Mouse (Mus musculus) urinary bladder, postnatal 10 days (tissue): ENCODE measurements around the gene Agl.
"Not testable (repeated sequence)": the region's sequence is repeated elsewhere in the genome, so short reads cannot be mapped to it uniquely, and the experiment has no call there.

Experiments used
- DNase-seq: peaks from one replicate; pipeline ENCODE4 v3.0.0; 2022; ENCODE audit warnings: low spot score

Gene Agl

DNA sequence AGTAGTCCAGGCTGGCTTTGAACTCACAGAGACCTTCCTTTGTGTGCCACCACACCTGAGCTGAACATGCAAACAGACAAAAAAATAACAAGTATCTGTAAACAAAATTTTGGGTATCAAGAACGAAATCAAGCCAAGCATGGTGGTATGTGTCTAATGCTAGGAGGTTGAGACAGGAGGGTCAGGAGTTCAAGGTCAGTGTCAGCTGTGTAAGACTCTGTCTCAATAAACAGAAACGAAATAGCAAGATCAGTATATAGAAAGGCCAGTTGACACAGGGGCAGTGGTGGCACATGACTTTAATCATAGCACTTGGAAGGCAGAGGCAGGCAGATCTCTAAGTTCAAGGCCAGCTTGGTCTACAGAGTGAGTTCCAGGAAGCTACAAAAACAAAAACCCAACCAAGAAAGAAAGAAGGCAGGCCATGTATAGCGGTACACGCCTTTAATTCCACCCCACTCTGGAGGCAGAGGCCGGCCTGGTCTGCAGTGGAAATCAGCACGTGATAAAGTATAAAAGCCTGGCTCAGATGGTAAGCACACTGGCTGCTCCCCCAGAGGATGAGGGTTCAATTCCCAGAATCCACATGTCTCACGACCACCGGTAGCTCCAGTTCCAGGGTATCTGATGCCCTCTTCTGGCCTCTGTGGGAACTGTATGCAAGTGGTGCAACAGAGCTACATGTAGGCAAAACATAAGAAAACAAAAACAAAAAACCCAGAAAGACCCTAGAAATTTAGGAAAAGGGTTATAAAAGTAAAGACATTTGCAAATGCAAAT, 59.4 kb downstream of the Agl start:
- no peak for DNase-seq

DNA sequence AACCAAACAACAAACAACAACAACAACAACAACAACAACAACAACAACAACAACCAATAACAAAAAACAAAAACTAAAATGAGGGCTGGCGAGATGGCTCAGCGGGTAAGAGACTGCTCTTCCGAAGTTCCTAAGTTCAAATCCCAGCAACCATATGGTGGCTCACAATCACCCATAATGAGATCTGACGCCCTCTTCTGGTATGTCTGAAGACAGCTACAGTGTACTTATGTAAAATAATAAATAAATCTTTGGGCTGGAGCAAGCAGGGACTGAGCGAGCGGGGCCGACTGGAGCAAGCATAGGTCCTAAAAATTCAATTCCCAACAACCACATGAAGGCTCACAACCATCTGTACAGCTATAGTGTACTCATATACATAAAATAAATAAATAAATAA, 60.3 kb downstream of the Agl start:
- not testable (repeated sequence) for DNase-seq

DNA sequence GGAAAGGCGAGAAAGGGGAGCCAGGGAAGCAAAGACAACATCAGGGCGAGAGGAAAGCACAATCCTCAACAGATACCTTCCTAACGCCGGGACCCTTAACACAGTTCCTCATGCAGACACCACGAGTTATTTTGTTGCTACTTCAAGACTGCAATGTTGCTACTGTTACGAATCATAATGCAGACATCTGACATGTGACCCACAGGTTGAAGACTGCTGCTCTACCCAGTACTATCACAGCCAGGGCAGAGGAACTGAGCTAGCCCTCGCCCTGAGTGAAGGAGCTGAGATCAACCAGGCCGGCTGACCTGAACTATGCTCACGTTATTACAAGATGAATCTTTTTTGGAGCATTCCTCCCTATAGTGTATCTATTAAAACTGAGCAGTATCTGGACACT, 67.0 kb downstream of the Agl start:
- DNase-seq, result no peak

DNA sequence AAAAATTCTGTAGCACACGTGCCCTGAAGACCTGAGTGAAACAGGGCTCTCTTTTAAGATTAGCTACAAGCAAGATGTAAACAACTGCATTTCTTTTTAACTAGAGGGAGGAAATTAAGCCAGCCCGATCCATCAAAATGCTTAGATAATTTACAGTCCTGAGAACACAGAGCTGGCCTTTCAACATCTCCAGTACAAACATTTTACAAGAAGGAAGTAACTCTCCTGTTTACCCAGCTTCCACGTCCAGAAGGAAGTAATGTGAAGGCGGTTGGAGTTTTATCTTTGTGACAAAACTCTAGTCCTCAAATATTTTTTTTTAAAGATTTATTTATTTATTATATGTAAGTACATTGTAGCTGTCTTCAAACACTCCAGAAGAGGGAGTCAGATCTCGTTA, 67.9 kb downstream of the Agl start:
- DNase-seq, result no peak

DNA sequence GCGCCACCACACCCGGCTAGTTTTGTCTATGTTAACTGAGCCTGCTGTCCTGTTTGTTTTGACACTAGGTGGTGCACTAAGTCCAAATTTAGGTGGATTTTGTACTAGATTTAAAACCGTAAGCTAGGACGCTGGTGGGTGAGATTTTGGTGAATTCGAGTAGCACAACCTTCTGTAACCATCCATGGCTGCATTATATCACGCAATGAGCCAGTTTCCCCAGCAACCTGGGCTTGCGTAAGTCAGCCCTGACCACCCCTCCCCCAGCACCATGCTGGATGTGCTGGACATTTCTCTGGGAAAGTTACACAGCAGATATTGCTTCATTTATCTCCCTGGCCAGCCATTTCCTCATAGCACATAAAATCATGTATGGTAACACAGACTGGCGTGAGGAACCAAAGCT, 70.6 kb downstream of the Agl start:
- DNase-seq, result no peak

DNA sequence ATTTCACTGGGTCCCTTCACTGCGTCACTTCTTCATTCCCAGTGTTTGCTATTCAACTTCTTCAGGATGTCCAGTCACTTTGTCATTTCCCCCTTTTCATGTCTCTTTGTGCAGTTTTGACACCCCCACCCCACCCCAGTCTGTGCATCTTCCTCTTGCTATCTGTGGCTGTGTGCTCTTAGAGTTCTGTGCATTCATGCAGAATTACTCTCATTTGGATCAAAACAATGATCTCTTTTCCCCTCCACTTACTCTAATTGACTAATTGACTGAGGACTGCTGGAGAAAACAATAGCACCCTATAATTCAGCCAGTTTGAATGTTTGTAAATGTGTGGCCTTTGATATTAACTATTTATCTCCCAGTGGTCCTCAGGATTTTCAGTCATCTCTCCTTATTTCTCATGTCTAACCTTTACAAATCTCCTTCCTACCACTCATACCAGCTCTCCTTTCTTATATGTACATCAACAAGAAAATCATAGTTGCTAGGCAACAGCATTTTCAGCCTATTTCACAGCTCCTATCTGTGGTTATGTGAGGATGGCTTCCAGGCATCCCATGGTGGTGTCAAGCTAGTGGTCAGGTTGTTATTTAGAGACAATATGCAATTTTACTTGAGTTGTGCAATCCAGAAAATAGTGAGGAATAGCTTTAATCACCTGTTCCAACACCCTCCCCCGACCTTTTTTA, 78.3 kb downstream of the Agl start:
- DNase-seq, result no peak

DNA sequence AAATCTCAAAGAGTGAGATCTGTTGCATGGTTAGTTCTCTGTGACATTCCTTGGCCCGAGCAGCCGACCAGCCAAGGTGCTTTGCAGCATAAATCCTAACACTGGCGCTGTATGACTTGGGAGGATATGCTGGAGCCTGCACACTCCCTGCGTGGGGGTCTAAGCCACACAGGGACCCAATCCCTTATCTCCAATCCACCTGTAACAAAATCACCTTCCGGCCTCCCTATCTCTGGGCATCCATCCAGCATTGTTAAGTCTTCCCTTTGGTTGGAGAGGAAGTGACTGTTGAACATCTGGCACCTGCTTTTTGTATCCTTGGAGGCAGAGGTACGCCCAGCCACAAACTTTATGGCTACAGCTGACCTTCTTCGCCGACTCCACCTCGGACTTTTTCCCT, 81.2 kb downstream of the Agl start:
- DNase-seq, result no peak

DNA sequence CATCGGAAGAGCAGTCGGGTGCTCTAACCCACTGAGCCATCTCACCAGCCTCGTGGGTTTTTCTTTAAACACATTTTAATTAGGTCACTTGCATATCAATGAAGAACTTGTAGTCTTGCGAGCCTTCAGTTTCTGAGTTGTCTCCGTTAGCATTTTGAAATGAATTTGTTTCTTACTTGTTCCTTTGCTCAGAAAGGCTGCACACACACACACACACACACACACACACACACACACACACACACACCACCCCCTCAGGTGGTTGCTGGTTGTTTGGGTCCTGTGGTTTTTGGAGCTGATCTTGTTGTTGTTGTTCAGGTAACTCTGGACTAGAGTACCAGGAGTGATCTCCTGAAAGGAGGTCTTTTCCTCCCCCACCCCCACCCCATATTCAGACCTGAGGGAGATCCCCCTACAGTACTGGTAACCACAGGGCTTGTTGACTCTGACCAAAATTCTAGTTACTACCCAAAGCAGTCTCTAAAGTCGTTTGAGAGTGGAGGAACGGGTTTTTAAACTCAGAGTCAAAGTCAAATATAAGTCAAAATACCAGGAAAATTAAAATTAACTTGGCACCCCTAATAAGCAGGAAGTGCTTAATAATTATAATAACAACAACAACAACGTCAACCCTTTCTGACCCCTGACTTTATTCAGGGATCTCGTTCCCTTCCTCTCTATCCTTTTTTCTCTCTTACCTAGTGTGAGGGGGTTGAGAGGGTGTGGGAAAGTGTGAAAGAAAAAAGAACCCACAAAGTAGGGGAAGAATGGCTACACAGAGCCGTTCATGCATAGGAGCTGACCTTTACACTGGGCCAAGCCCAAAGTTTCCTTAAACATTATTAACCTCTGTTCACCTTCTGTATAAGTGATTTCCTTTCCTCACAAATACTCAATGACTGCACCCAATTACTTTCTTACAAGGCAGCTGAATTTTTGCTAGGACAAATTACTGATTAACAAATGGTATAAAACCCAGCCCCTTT, 84.2 kb downstream of the Agl start:
- DNase-seq, result no peak

DNA sequence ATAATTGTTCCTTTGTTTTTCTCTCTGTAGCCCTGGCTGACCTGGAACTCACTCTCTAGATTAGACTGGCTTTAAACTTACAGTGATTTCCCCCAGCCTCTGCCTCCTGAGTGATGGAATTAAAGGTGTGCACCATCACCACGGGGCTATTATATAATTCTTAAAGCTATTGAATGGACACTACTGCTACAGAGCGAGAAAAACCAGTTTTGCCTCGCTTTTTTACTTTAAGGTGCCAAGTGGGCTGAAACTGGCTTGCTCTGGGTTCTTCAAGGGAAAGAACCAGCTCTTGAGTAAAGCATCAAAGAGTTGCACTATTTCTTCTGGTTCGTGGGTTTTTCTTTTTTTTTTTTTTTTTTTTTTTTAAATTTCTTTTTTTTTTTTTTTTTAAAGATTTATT, 85.0 kb downstream of the Agl start:
- no peak for DNase-seq

DNA sequence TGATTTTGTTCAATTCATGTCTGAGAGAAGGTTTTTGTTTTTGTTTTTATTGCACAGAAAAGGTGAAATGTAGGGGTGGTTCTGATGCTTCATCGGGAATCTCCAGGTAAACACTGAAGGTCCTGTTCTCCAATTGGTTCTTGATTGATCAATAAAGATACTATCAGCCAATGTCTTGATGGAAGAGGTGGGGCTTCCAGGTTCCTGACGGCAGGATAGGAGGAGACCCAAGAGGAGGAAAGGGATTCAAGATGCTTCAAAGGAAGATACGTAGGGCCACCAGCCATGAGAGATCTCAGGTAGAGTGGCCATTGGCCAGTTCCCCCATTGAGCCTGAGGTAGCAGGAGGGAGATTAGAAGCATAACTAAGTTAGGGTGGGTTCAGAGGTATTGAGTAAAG, 89.0 kb downstream of the Agl start:
- no peak for DNase-seq

DNA sequence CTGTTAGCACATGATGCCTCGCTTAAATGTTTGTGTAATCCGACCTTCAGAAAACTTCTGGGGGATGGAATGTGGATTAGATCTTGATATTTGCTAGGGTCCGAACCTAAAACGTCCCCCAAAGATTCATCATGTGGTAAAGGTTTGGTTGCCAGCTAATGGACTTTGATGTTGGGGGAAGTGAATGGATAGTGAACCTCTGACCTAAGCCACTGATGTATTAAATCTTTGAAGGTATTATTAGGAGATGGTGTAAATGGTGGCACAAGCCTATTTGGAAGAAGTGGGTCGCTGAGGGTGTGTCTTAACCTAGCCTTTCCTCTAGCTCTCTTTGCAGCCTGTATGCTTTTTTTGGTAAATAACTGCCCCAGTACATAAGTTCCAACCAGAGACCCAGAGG, 94.9 kb downstream of the Agl start:
- no peak for DNase-seq

DNA sequence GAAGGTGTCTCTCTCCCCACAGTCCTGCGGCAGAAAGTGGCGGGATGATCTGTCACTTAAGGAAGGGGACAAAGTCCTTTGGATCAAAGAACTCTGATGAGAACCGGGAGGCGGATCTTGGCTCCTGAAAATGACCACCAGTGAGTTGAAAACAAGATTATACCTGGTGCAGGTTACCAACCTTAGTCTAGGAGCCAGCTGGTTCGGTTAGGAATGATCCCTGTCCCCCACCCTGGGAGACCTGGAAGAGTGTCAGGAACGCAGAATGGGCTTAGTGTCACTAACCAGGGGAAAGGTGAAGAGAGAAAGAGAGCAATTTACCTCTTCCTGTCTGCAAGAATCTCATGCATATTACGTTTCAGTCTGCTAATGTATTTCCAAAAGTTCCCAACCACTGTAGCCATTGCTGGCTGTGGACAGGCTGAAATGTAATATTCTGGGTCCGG, 95.5 kb downstream of the Agl start, which contains the start of gene Slc35a3:
Gene Slc35a3 (minus strand): TSS at position 396 of the 446 bp plus-strand sequence.
- DNase-seq, result no peak

DNA sequence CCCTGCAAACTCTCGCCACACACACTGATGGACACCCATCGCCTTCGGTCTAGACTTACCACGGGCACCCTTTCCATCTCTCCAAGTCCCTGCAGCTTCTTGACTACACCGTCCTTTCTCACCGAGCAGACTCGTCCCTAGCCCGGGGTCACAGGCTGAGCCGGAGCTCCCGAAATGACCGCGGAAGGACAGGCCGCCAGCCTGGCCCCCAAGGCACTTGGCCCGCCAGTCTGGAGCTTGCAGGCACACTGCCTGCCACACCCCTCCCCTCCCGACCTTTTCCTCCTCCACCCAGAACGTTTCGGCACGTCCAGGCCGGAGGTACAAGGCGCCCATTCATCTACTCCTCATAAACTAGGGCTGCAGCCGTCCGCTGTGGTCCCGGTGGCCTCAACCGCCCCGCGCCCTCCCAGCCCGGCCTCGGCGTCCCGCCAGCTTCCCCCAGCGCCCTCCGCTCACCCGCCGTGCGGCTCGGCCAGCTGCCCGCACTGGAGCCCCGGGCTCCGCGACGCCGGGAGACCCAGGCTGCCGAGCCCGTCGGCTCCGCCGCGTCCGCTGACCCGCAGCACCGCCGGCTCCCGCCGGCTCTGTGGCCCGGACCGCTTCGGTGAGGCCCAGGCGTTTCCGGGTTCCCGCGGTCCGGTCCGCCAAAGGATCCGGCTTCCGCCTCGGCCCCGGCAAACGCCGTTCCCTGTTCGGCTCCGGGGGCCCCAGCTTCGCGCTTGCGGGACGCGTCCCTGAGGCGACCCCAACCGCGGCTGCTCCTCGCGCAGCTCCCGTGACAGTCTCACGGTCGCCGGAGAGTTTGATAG, 96.1 kb downstream of the Agl start:
- peak; percentile 27 for DNase-seq

DNA sequence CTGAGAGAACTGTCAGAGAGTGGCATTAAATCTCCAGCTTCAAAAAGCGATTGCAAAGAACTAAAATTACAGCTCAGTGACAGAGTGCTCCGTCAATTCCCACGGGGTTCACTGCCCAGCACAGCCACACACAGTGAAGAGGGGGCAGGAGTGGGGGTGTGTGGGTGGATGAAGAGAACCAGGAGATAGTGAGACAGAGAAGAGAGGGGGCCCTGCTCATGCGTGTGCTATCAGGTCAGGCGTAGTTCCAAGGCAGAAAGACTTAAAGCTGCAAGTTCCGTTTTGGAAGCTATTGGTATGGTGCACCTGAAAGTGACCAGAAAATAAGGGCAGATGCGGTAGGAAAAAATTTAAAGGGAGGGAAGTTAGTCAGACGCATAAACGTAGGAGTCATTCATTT, 97.0 kb downstream of the Agl start:
- DNase-seq, result no peak

DNA sequence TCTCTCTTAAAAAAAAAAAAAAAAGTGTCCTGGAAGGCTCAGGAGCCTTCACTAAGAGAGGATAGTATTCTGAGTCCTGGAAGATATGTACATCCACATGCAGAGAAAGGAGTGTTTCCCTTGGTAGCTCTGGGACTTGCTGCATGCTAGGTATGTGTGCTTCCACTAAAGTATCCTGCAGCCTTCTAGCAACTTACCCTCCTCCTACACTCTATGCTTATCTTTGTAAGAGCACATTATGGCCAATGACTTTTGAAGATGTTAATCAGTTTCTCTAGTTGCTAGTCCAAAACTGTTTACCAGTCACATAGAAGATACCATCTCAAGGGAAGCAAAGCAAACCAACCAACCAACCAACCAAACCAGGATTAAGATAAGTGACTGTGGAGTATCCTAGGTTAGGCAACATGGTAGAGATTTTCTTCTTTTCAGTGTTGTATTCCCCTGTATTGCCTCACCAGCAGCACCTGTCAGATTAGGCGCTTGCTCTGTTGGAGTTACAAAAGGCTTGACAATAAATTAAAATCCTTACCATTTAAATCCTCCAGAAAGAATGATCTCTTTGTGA, 102.2 kb downstream of the Agl start:
- no peak for DNase-seq

DNA sequence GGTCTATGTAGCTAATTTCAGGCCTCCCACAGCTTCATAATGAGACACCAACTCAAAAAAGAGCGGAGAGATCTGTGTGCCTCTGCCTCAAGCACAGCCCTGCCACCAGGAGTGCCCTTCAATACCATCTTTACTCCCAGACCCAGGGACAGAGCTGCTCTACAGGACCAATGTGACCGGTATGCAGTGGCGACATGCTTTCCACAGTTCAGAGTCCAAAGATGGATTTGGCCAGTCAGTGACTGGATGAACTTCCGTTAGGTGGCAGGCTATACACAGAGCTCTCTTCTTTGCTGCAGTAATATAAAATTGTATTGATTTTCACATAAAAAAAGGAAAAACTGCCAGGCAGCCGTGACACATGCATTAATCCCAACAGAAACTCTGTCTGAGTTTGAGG, 104.1 kb downstream of the Agl start:
- DNase-seq, result no peak

DNA sequence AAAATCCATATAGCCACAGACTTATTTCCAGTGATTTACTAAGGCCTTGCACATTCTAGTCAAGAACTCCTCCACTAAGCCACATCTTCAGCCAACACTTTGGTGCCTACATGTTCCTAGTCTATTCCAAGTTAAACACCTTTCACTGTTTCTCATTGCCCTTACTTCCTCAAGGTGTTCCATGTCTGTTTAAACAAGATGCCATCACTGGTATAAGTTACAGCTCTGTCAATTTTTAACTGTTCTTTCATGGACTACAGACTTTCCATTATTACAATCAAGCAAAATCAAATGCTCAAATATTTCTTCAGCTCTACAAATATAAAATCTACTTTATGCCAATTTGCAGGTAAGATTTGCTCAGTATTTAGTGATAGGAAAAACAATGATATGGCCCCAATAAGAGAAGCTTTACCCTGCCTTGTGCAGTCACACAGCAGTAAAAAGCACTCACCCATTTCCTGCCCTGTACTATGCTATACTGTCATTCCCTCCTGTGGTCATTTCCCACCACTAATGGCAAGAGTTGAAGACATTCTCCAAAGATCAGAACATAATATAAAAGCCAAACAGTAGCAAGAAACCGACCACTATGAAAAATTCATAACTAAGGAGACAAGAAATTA, 105.2 kb downstream of the Agl start:
- no peak for DNase-seq

DNA sequence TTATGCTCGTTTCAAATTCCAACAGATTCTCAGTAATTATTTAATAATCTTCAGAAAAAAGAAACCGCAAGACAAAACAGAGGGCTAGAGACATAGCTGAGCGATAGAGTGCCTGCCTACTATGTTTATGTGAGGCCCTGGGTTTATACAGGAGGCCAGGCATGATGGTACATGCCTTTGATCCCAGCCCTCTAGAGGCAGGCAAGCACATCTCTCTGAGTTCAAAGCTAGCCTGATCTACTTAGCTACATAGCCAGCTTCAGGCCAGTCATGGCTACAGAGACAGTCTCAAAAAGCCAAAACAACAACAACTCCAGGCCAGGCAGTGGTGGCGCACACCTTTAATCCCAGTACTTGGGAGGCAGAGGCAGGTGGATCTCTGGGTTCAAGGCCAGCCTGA, 106.4 kb downstream of the Agl start:
- no peak for DNase-seq

DNA sequence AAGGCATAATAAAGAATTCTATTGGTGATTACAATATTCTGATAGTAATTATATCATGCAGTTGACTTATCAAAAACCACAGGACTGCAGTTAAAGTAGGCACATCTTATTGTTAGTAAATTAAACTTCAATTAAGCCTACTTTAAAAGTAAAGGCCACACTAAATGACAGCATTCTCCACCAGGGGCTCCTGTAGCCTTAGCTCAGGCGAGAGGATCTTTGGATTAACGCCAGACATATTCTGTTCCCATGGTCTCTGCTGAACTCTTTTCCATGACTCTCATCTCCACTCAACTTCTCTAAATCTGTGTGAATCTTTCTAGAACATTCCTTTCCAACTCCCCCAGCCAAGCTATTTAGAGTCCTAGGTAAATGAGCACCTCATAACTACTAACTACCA, 109.2 kb downstream of the Agl start:
- no peak for DNase-seq

DNA sequence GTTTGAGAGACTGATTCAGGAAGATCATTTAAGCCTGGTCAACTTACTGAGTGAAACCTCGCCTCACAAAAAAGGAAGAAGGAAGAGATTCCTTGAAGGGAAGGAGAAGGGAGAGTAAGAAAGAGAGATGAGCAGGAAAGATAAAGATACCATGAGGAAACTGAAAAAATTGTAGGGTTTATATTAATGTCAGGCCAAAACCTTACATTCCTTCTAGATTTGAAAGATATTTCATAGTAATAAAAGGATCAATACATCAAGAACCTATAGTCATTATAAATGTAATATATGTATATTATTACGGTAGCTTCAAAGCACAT, 112.3 kb downstream of the Agl start:
- DNase-seq, result no peak
